Mouse (Mus musculus) ovary, postnatal 36 days (tissue): ENCODE measurements around the gene Rilp.

Experiments used
- DNase-seq: peaks from one replicate; pipeline ENCODE4 v3.0.0; 2022; ENCODE audit warnings: low spot score, mixed read lengths

Gene Rilp

GRCm38 (mm10) chr11:75559870-75560504 is 50.1 kb downstream of the Rilp start:
- no peak for DNase-seq

GRCm38 (mm10) chr11:75560530-75561409 is 50.9 kb downstream of the Rilp start:
- no peak for DNase-seq

GRCm38 (mm10) chr11:75561410-75561791 is 51.5 kb downstream of the Rilp start:
- DNase-seq, result no peak
